ENCODE assay signal across 31 mouse cellular contexts in the genomic region with DNA sequence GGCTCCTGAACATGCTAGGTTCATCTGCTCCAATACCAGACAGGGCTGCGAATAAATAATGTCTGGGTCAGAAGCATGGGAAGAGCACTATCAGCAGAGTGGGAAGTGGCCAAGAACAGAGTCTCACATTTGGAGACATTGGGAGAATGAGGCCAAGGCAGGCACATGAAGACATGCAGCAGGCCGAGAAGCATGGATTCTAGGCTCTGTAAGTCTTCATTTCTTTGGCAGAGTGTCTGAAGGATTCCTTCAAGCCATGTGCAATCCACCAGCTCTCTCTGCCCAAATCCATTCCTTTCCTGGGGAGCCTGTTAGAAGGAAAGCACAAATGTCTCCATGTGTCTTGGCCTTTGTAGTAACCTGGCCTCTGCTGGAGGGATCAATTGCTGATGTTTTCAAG.
DNase-seq lines count a peak whose midpoint lies in the region; ATAC-seq lines count a peak whose summit lies in the region.
"Had no signal": no experiment of that assay in that cellular context is flagged by ENCODE, and none has a peak within 500 bp of the region (broad histone marks: within the 10 kb centered on the region; RNA-seq: fewer than 3 reads in every experiment).

No protein-coding gene starts in this region.

- no peaks in the 10 kb centered on the region for H3K36me3 ChIP-seq in heart, embryonic 12.5 days
- H3K36me3 ChIP-seq in limb, embryonic 12.5 days = no peaks in the 10 kb centered on the region
- no peaks in the 10 kb centered on the region for H3K36me3 ChIP-seq in limb, embryonic 10.5 days
- no peaks in the 10 kb centered on the region for H3K36me3 ChIP-seq in embryonic facial prominence, embryonic 15.5 days
- H3K36me3 ChIP-seq in limb, embryonic 15.5 days = no peaks in the 10 kb centered on the region
- H3K36me3 ChIP-seq: embryonic facial prominence, embryonic 12.5 days; forebrain, embryonic 12.5 days; heart, embryonic 15.5 days; hindbrain, embryonic 10.5 days; hindbrain, embryonic 15.5 days; midbrain, embryonic 15.5 days; neural tube, embryonic 15.5 days had no signal

- H3K9ac ChIP-seq in heart, embryonic 12.5 days = no peak overlapping the region
- no peak overlapping the region for H3K9ac ChIP-seq in limb, embryonic 12.5 days (replicated peaks)
- no peak overlapping the region for H3K9ac ChIP-seq in embryonic facial prominence, embryonic 15.5 days
- H3K9ac ChIP-seq in limb, embryonic 15.5 days = no peak overlapping the region
- H3K9ac ChIP-seq: embryonic facial prominence, embryonic 12.5 days; forebrain, embryonic 12.5 days; forebrain, postnatal 0 days; heart, embryonic 15.5 days; hindbrain, embryonic 15.5 days; liver, embryonic 14.5 days; midbrain, embryonic 15.5 days; neural tube, embryonic 15.5 days had no signal

- H3K9me3 ChIP-seq in heart, embryonic 12.5 days (replicated peaks) = no peaks in the 10 kb centered on the region
- no peaks in the 10 kb centered on the region for H3K9me3 ChIP-seq in limb, embryonic 12.5 days
- no peaks in the 10 kb centered on the region for H3K9me3 ChIP-seq in limb, embryonic 10.5 days (replicated peaks)
- no peaks in the 10 kb centered on the region for H3K9me3 ChIP-seq in embryonic facial prominence, embryonic 15.5 days (replicated peaks)
- no peaks in the 10 kb centered on the region for H3K9me3 ChIP-seq in limb, embryonic 15.5 days
- H3K9me3 ChIP-seq: embryonic facial prominence, embryonic 12.5 days; forebrain, embryonic 12.5 days; heart, embryonic 15.5 days; hindbrain, embryonic 10.5 days; hindbrain, embryonic 15.5 days; midbrain, embryonic 15.5 days; neural tube, embryonic 15.5 days had no signal

- H3K27me3 ChIP-seq in heart, embryonic 12.5 days (replicated peaks) = no peaks in the 10 kb centered on the region
- H3K27me3 ChIP-seq in limb, embryonic 12.5 days = no peaks in the 10 kb centered on the region
- H3K27me3 ChIP-seq in limb, embryonic 10.5 days (ENCODE audit: low read depth, poor library complexity, severe bottlenecking) = no peaks in the 10 kb centered on the region
- no peaks in the 10 kb centered on the region for H3K27me3 ChIP-seq in embryonic facial prominence, embryonic 15.5 days
- no peaks in the 10 kb centered on the region for H3K27me3 ChIP-seq in limb, embryonic 15.5 days
- H3K27me3 ChIP-seq: embryonic facial prominence, embryonic 12.5 days; heart, embryonic 15.5 days; midbrain, embryonic 15.5 days; neural tube, embryonic 15.5 days; Patski had no signal

- H3K4me2 ChIP-seq in heart, embryonic 12.5 days = no peak overlapping the region
- H3K4me2 ChIP-seq in limb, embryonic 12.5 days = no peak overlapping the region
- H3K4me2 ChIP-seq in embryonic facial prominence, embryonic 15.5 days (replicated peaks) = no peak overlapping the region
- no peak overlapping the region for H3K4me2 ChIP-seq in limb, embryonic 15.5 days
- H3K4me2 ChIP-seq: embryonic facial prominence, embryonic 12.5 days; forebrain, embryonic 12.5 days; heart, embryonic 15.5 days; hindbrain, embryonic 15.5 days; midbrain, embryonic 15.5 days; neural tube, embryonic 15.5 days had no signal

- 86% methylated on average over 2 of the region's 2 CpGs for WGBS in heart, embryonic 12.5 days
- 89% methylated on average over 2 of the region's 2 CpGs for WGBS in limb, embryonic 12.5 days
- WGBS in limb, embryonic 10.5 days = 94% methylated on average over 2 of the region's 2 CpGs
- 74% methylated on average over 2 of the region's 2 CpGs for WGBS in embryonic facial prominence, embryonic 15.5 days
- 84% methylated on average over 2 of the region's 2 CpGs for WGBS in limb, embryonic 15.5 days

- no peak overlapping the region for H3K4me3 ChIP-seq in heart, embryonic 12.5 days
- no peak overlapping the region for H3K4me3 ChIP-seq in limb, embryonic 12.5 days (replicated peaks)
- no peak overlapping the region for H3K4me3 ChIP-seq in limb, embryonic 10.5 days
- H3K4me3 ChIP-seq in embryonic facial prominence, embryonic 15.5 days (replicated peaks) = no peak overlapping the region
- H3K4me3 ChIP-seq in limb, embryonic 15.5 days = no peak overlapping the region
- H3K4me3 ChIP-seq: embryonic facial prominence, embryonic 12.5 days; forebrain, embryonic 12.5 days; heart, embryonic 15.5 days; hindbrain, embryonic 10.5 days; hindbrain, embryonic 15.5 days; midbrain, embryonic 15.5 days; neural tube, embryonic 15.5 days had no signal

- no peak for ATAC-seq in heart, embryonic 12.5 days (ENCODE audit: insufficient number of reproducible peaks, low FRiP score)
- ATAC-seq in limb, embryonic 12.5 days (ENCODE audit: insufficient number of reproducible peaks, insufficient read depth, low FRiP score, low TSS enrichment, low read depth) = no peak
- no peak for ATAC-seq in embryonic facial prominence, embryonic 15.5 days (ENCODE audit: insufficient number of reproducible peaks, low FRiP score, low TSS enrichment, low read depth)
- no peak for ATAC-seq in limb, embryonic 15.5 days (ENCODE audit: insufficient number of reproducible peaks, low FRiP score, low TSS enrichment, low read depth)
- ATAC-seq: forebrain, postnatal 0 days; inflammation-experienced regulatory T-cells, adult 6 months; midbrain, embryonic 15.5 days; Patski had no signal

- peak; percentile 25 to 57 for DNase-seq in heart, adult 18-20 months
- no peak for DNase-seq in limb, embryonic 10.5 days (ENCODE audit: low spot score)
- no peak for DNase-seq in left cerebral cortex, adult 8-10 months (ENCODE audit: low spot score in 2 of 2)
- DNase-seq: adrenal gland, postnatal 10 days; cerebellum, adult 9-10 months; cerebellum, postnatal 36 days; forebrain, postnatal 0 days; gastrocnemius, postnatal 10 days; kidney, adult 8-10 months; layer of hippocampus, postnatal 36 days; lung, adult 2 months; lung, postnatal 10 days; retina, postnatal 1 day; right cerebral cortex, postnatal 14 days; thymus, postnatal 25 days had no signal

- H3K4me1 ChIP-seq in heart, embryonic 12.5 days (replicated peaks) = no peaks in the 10 kb centered on the region
- peaks cover 10% of the 10 kb centered on the region for H3K4me1 ChIP-seq in limb, embryonic 12.5 days (replicated peaks)
- H3K4me1 ChIP-seq in limb, embryonic 10.5 days = peaks cover 9% of the 10 kb centered on the region
- peaks cover 25% of the 10 kb centered on the region for H3K4me1 ChIP-seq in embryonic facial prominence, embryonic 15.5 days
- H3K4me1 ChIP-seq in limb, embryonic 15.5 days = 0 out of 2 replicates have a peak, but pooled peaks cover 5% of the 10 kb centered on the region
- H3K4me1 ChIP-seq: heart, embryonic 15.5 days; hindbrain, embryonic 15.5 days; midbrain, embryonic 15.5 days; neural tube, embryonic 15.5 days had no signal

- no peak overlapping the region for H3K27ac ChIP-seq in heart, embryonic 12.5 days (ENCODE audit: poor library complexity, severe bottlenecking)
- H3K27ac ChIP-seq in limb, embryonic 12.5 days = peak overlapping the region; percentile 2; the same call in 1 of the 2 replicates
- H3K27ac ChIP-seq in limb, embryonic 10.5 days = no peak overlapping the region
- H3K27ac ChIP-seq in embryonic facial prominence, embryonic 15.5 days (replicated peaks) = peak overlapping the region; percentile 48
- 0 out of 2 replicates have a peak overlapping the region, but pooled peaks have one; percentile 11 for H3K27ac ChIP-seq in limb, embryonic 15.5 days
- H3K27ac ChIP-seq: embryonic facial prominence, embryonic 12.5 days; forebrain, embryonic 12.5 days; heart, embryonic 15.5 days; hindbrain, embryonic 10.5 days; hindbrain, embryonic 15.5 days; kidney, postnatal 0 days; liver, embryonic 14.5 days; macrophage; midbrain, embryonic 15.5 days; neural tube, embryonic 15.5 days had no signal

Comparison
In these comparisons a context has a peak if more than half of its experiments do, and no peak if none do; other contexts are left out.
1. H3K27ac ChIP-seq: peak in limb, embryonic 12.5 days (single experiment), embryonic facial prominence, embryonic 15.5 days (single experiment) and limb, embryonic 15.5 days (single experiment); none in heart, embryonic 12.5 days (single experiment) and limb, embryonic 10.5 days (single experiment).
2. DNase-seq: peak in heart, adult 18-20 months (2 of 2); none in limb, embryonic 10.5 days (single experiment) and left cerebral cortex, adult 8-10 months (0 of 2).